Mouse (Mus musculus): ENCODE results near the gene Atp2a3.

- TF ChIP-seq CEBPB (IDR thresholded peaks at IDR 0.05; ENCODE audit: insufficient read depth, poor library complexity, severe bottlenecking): no peak
- no peak for TF ChIP-seq POLR2A (IDR thresholded peaks at IDR 0.05; ENCODE audit: insufficient read length, low read depth)
- no peak for TF ChIP-seq E2F4 (IDR thresholded peaks at IDR 0.05; ENCODE audit: insufficient read depth)
- TF ChIP-seq MAX (IDR thresholded peaks at IDR 0.05; ENCODE audit: low read depth): no peak
- TF ChIP-seq USF1 (IDR thresholded peaks at IDR 0.05; ENCODE audit: low read depth): no peak
- TF ChIP-seq POLR2AphosphoS2 (IDR thresholded peaks at IDR 0.05; ENCODE audit: insufficient read length, low read depth): no peak
- TF ChIP-seq MYOG (IDR thresholded peaks at IDR 0.05; ENCODE audit: control insufficient read depth in 1 of 3, insufficient read depth in 1 of 3, insufficient read length in 2 of 3, low read depth in 2 of 3): no peak
- TF ChIP-seq MYOD1 (IDR thresholded peaks at IDR 0.05; ENCODE audit: control insufficient read depth in 1 of 3, insufficient read length in 2 of 3, low read depth in 2 of 3): no peak
- TF ChIP-seq SRF (IDR thresholded peaks at IDR 0.05; ENCODE audit: control insufficient read depth, insufficient read length, low read depth): no peak
These were observed 66.0 kb downstream of the Atp2a3 start for GRCm38 (mm10) chr11:73026961-73027360.

Data from myocyte (in vitro differentiated cells).